Mouse (Mus musculus) heart, adult 2 months (tissue): Measurements from ENCODE around the gene Atf1. TPM values are rescaled to one million over a fixed set of nuclear protein-coding genes. Genes with fewer than 3 reads are reported as not detected.

Source experiments
- DNase-seq, 2 experiments: peaks; one replicate each; pipeline ENCODE4 v3.0.0; 2021
- H3K27ac ChIP-seq: fragments of 200-600 bp; 2 replicates; pipeline ENCODE4 v1.8.1; 2022
- H3K27me3 ChIP-seq: fragments of 200-500 bp; 2 replicates; pipeline ENCODE4 v1.6.1; 2012; ENCODE audit warnings: mild to moderate bottlenecking, low read length, inconsistent platforms, mixed read lengths; ENCODE audit not compliant: control insufficient read depth, insufficient read depth
- H3K36me3 ChIP-seq: fragments of 200-500 bp; 2 replicates; pipeline ENCODE4 v1.6.1; 2012; ENCODE audit warnings: low read length, inconsistent platforms; ENCODE audit not compliant: control insufficient read depth, insufficient read depth
- H3K4me1 ChIP-seq: fragments of 200-500 bp; 2 replicates; pipeline ENCODE4 v1.6.1; 2011; ENCODE audit warnings: low read length; ENCODE audit not compliant: control insufficient read depth, insufficient read depth
- H3K4me3 ChIP-seq: fragments of 200-600 bp; 2 replicates; pipeline ENCODE4 v1.8.1; 2022
- H3K79me2 ChIP-seq: fragments of 200-500 bp; replicated peaks from 2 replicates; pipeline ENCODE4 v1.6.1; 2012; ENCODE audit warnings: mild to moderate bottlenecking, inconsistent platforms, low read length, moderate library complexity, mixed read lengths; ENCODE audit not compliant: control insufficient read depth, insufficient read depth
- H3K9ac ChIP-seq: fragments of 200-500 bp; 2 replicates; pipeline ENCODE4 v1.6.1; 2012; ENCODE audit warnings: low read depth, mild to moderate bottlenecking, control low read depth, inconsistent platforms, low read length, mixed read lengths
- CTCF ChIP-seq: fragments of 200-600 bp; IDR thresholded peaks from 2 replicates; pipeline ENCODE4 v1.8.1; 2022; ENCODE audit warnings: antibody characterized with exemption, mild to moderate bottlenecking, moderate library complexity
- EP300 ChIP-seq: fragments of 200-500 bp; IDR thresholded peaks from 2 replicates; pipeline ENCODE4 v1.6.1; 2011; ENCODE audit warnings: low read depth, low read length, control low read depth; ENCODE audit not compliant: insufficient read depth
- POLR2A ChIP-seq: fragments of 200-500 bp; IDR thresholded peaks from 2 replicates; pipeline ENCODE4 v1.6.1; 2011; ENCODE audit warnings: mild to moderate bottlenecking, low read depth, low read length, control low read depth; ENCODE audit not compliant: insufficient read depth
- WGBS: fragments of 180-500 bp; shearing (Covaris S2); methylation state at CpG from one replicate; pipeline ENCODE4 v1.1.7; 2018; 5-methylcytosine and 5-hydroxymethylcytosine counted together
- intact Hi-C: fragments of 180-260 bp; cut with DNase I; formaldehyde crosslinking; loops from one replicate; pipeline ENCODE4 v1.15.1; 2025
- polyA plus RNA-seq: library from polyadenylated mRNA; depleted of rRNA; stranded (reverse); fragments of >200 nt; gene quantifications from 2 replicates; pipeline ENCODE4 v1.2.3, GENCODE M21; 2012
- total RNA-seq, 2 experiments: library from RNA; stranded (reverse); gene quantifications; 2 replicates each; pipeline ENCODE4 v1.2.3; 2021

The Atf1 gene
- total and polyA plus RNA-seq, 3 experiments, result 50.7 to 54.2 (median 53.9) TPM

DNA sequence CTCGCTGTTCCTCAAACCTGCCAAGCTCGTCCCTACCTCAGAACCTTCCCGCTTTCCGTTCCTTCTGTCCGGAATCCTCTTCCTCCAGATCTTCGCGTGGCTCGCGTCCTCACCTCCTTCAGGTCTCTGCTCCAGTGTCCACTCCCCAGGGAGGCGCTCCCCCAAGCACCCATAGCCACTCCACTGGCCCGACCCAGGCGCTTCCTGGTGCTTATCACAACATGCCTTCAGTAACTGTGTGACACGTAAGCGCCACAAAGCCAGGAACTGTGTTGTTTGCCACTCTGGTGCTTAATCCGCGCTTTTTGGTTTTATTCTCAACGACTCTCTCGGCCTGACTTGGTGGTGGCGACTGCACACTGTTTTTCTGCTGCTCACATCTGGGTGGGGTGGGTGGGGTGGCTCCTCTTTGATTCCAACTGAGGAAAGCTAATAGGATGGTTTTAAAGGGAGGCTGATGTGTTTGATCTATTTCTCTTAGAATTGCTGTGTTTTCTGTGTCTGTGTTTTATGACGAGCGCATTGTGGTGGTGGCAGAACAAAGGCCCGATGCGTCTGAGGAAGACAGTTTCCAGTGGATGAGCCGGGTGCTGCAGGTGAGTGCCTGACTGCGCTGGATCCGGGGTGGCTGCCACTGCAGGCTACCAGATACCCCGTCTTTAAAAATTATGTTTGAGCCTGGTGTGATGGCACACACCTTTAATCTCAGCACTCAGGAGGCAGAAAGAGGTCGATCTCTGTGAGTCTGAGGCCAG lies 44.9 kb upstream of the Atf1 start:
- peaks cover 5% of the 10 kb centered on the region; the same call in 1 of the 2 replicates for H3K36me3 ChIP-seq
- H3K9ac ChIP-seq, result no peak overlapping the region
- TF ChIP-seq CTCF (no peak), EP300 (no peak), POLR2A (no peak)
- peaks cover 3% of the 10 kb centered on the region; the same call in 1 of the 2 replicates for H3K4me1 ChIP-seq
- no peak overlapping the region for H3K27ac ChIP-seq
- no peak overlapping the region for H3K4me3 ChIP-seq
- no peak for DNase-seq
- 83% methylated on average over 28 of the region's 28 CpGs for WGBS
- H3K27me3 ChIP-seq, result no peaks in the 10 kb centered on the region
- no peaks in the 10 kb centered on the region for H3K79me2 ChIP-seq
- intact Hi-C loops, result loop anchor here (5.0 kb wide), 1 partner anchor 160 kb away; no protein-coding TSS in a partner anchor

DNA sequence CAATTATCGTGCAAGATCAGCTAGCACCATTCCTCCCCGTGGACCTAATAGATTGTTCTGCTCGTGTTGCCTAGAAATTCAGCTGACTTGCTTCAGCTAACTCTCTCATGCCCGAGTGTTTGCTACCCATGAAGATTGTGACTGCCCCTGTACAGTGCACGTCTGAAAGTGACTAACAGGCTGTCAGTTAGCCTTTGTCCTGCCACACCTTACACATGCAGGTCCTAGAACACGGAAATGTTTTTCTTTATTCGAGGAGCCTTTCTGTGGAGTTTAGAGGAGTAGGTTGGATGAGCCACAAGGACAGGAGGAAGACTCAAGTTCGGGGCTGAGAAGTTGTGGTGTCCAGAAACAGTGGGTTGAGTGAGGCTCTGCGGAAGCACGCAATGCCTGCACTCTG lies 44.1 kb upstream of the Atf1 start:
- DNase-seq, result no peak
- H3K27ac ChIP-seq, result no peak overlapping the region
- TF ChIP-seq CTCF (no peak), EP300 (no peak), POLR2A (no peak)
- H3K36me3 ChIP-seq, result peaks cover 2% of the 10 kb centered on the region; the same call in 1 of the 2 replicates
- peaks cover 3% of the 10 kb centered on the region; the same call in 1 of the 2 replicates for H3K4me1 ChIP-seq
- no peak overlapping the region for H3K9ac ChIP-seq
- no peaks in the 10 kb centered on the region for H3K79me2 ChIP-seq
- no peak overlapping the region for H3K4me3 ChIP-seq
- intact Hi-C loops, result loop anchor here (5.0 kb wide), 1 partner anchor 161 kb away; no protein-coding TSS in a partner anchor
- 88% methylated on average over 10 of the region's 10 CpGs for WGBS
- no peaks in the 10 kb centered on the region for H3K27me3 ChIP-seq

DNA sequence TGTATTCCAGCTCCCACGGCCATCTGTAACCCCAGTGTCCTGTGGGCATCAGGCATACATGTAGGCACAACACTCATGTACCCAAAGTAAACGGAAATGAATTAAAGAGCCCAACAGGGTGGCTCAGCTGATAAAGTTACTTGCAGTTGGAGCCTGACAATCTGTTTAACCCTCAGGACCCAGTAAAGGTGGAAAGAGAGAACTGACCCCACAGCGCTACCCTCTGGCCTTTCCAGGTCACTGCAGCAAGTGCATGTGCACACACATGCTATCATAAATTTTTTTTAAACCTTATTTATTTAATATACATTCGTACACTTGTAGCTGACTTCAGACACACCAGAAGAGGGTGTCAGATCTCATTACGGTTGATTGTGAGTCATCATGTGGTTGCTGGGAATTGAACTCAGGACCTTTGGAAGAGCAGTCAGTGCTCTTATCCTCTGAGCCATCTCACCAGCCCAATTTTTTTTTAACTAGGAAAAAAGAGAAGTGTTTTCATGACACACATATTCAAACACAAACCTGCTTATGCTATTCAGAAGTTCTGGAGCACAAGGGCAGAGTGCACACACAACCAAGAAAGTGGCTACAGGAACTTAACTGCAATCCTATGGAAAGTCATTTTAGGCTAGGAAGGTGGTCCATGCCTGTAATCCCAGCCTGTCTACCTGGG lies 42.7 kb upstream of the Atf1 start:
- WGBS, result 89% methylated on average over 5 of the region's 5 CpGs
- Histone ChIP-seq H3K27ac (no peak overlapping the region), H3K4me1 (no peaks in the 10 kb centered on the region), H3K79me2 (no peaks in the 10 kb centered on the region), H3K27me3 (no peaks in the 10 kb centered on the region), H3K9ac (no peak overlapping the region), H3K4me3 (no peak overlapping the region), H3K36me3 (no peaks in the 10 kb centered on the region)
- intact Hi-C loops, result loop anchor here (5.0 kb wide), 1 partner anchor 163 kb away; no protein-coding TSS in a partner anchor
- TF ChIP-seq POLR2A, result no peak
- TF ChIP-seq CTCF, result peak; percentile 56
- TF ChIP-seq EP300, result no peak
- no peak for DNase-seq

DNA sequence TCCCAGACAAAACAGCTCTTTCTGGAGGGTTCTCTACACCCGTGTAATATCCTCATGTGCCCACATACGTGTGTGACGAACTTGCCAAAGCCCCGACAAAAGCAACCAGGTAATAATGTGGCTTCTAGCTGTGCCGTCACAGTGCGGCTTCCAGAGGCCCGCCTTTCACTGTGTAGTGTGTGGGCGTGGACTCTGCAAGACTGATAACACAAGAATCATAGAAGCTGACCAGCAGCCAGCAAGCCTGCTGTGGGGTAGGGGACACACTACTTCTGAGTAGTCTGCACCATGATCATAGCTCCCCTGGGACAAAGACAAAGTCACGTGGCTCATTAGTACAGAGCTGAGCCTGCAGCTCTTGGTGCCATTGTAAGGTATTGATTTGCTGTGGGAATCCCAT lies 41.4 kb upstream of the Atf1 start:
- no peak overlapping the region for H3K27ac ChIP-seq
- TF ChIP-seq EP300 (no peak), POLR2A (no peak), CTCF (no peak)
- DNase-seq, result no peak
- intact Hi-C loops, result no loop called here
- no peak overlapping the region for H3K4me3 ChIP-seq
- WGBS, result 66% methylated on average over 9 of the region's 9 CpGs
- H3K4me1 ChIP-seq, result no peaks in the 10 kb centered on the region
- H3K9ac ChIP-seq, result no peak overlapping the region
- no peaks in the 10 kb centered on the region for H3K36me3 ChIP-seq
- no peaks in the 10 kb centered on the region for H3K27me3 ChIP-seq
- H3K79me2 ChIP-seq, result no peaks in the 10 kb centered on the region

DNA sequence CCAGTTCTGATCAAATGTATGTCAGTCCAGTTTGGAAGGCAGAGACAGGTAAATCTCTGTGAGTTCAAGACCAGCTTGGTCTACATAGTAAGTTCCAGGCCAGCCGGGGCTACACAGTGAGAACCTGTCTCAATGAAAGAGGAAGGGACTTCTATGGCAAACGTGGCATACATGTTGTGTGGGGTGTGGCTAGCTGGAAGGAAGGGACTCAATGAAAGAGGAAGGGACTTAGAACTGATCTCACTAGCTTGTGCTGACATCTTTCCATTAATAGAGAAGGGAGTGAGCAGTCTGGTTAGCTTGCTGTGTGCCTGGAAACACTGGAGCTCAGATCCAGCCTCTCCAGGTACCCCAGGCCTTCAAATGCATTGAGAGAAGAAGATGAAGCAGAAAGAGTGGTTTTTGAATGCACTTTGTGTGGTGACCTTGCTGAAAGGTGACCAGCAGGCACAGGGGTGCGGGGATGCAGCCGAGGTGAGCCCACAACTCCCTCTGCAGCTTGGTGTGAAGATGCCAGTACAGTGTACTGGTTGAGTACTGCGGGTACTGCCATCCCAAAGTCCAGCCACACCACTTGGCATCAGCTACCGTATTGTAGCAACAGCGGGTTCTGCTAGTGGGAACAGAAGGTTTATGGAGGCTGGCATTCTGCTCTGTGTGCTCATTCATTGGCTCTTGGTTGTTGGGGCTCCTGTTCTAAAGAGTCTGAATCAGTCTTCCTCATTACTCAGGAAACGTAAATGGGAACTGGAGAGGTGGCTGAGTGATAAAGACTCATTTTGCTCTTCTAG lies 40.5 kb upstream of the Atf1 start:
- no peak for DNase-seq
- no peaks in the 10 kb centered on the region for H3K4me1 ChIP-seq
- H3K9ac ChIP-seq, result no peak overlapping the region
- 88% methylated on average over 8 of the region's 8 CpGs for WGBS
- no peaks in the 10 kb centered on the region for H3K79me2 ChIP-seq
- H3K27me3 ChIP-seq, result no peaks in the 10 kb centered on the region
- TF ChIP-seq CTCF (no peak), POLR2A (no peak), EP300 (no peak)
- intact Hi-C loops, result no loop called here
- H3K27ac ChIP-seq, result no peak overlapping the region
- no peak overlapping the region for H3K4me3 ChIP-seq
- no peaks in the 10 kb centered on the region for H3K36me3 ChIP-seq

DNA sequence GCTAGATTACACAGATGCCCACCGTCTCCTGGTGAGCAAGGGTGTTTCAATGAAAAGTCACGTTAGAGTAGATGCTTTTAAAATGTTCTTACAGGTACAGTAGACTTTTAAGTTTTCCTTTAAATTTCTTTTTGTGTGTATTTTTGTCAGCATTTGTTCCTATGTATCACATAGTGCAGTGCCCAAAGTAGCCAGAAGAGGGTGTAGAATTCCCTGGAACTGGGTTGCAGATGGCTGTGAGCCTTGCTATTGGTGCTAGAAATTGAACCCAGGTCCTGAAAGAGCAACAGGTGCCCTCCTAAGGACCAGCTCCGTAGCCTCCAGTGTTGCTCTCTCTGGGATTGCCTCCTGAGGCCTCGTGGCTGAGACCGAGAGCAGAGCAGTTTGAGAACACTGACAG lies 39.1 kb upstream of the Atf1 start:
- H3K27ac ChIP-seq, result no peak overlapping the region

More for the DNA sequence above, 39.1 kb upstream of the Atf1 start:
- no peak for DNase-seq
- no peaks in the 10 kb centered on the region for H3K36me3 ChIP-seq
- 96% methylated on average over 5 of the region's 5 CpGs for WGBS
- H3K4me1 ChIP-seq, result no peaks in the 10 kb centered on the region
- TF ChIP-seq CTCF (peak; percentile 59), EP300 (no peak)
- H3K9ac ChIP-seq, result no peak overlapping the region
- H3K27me3 ChIP-seq, result no peaks in the 10 kb centered on the region
- intact Hi-C loops, result no loop called here
- H3K4me3 ChIP-seq, result no peak overlapping the region
- H3K79me2 ChIP-seq, result no peaks in the 10 kb centered on the region
